Mouse (Mus musculus) CD4-positive helper T cell, adult 2 months (primary cell): ENCODE measurements around the gene Fgfr1op.

Experiments used
- DNase-seq: peaks from one replicate; pipeline ENCODE4 v3.0.0-alpha.2; 2012; ENCODE audit warnings: low read depth, missing footprints, low spot score

The Fgfr1op gene

DNA sequence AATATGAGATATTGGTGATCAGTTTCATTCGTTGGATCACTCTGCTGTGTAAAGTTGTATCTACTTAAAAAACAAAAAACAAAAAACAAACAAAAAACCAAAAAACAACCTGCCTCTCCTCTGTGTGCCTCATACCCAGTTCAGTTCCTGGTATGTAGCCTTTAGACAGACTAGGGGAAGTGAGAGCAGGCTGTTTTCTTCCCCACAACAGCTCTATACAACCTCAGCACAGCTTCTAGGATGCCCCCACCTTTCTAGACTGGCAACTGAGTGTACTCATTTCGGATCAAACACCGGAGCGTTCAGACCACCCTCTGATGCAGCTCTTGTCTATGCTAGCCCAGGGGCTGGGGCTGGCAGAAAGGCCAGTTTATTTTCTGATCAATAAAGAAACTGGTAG, 60.4 kb downstream of the Fgfr1op start:
- DNase-seq = no peak

- no peak for DNase-seq
These were observed 63.3 kb downstream of the Fgfr1op start for GRCm38 (mm10) chr17:8228622-8229021.

- no peak for DNase-seq
These were observed 64.3 kb downstream of the Fgfr1op start for GRCm38 (mm10) chr17:8229607-8230006.

DNA sequence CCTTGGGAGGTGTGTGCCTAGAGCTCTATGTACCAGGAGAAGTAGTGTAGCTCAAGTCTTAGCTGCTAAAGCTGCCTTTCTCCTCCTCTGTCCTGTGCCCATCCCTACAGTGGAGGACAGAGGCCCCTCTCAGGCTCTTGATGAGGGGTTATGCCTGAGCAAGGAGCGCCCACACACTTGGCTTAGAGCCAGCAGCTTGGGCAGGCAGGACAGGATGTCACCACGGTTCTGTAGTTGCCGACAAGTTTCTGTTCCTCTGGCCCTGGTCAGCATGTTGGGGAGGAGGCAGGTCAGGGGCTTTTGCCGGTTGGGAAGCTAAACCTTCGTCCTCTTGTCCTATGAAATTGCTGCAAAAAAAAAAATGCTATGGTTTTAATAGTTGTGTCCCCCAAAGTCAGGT, 66.8 kb downstream of the Fgfr1op start:
- DNase-seq = no peak

- DNase-seq = no peak
These were observed 68.4 kb downstream of the Fgfr1op start for GRCm38 (mm10) chr17:8233618-8234214.

- DNase-seq = no peak
These were observed 69.2 kb downstream of the Fgfr1op start for GRCm38 (mm10) chr17:8234537-8234936.

GRCm38 (mm10) chr17:8235743-8236142, 70.4 kb downstream of the Fgfr1op start, which contains the start of gene Ccr6:
TSS of gene Ccr6 (plus strand) at chr17:8236043.
- no peak for DNase-seq

GRCm38 (mm10) chr17:8238012-8238710, 72.9 kb downstream of the Fgfr1op start:
- DNase-seq = no peak

DNA sequence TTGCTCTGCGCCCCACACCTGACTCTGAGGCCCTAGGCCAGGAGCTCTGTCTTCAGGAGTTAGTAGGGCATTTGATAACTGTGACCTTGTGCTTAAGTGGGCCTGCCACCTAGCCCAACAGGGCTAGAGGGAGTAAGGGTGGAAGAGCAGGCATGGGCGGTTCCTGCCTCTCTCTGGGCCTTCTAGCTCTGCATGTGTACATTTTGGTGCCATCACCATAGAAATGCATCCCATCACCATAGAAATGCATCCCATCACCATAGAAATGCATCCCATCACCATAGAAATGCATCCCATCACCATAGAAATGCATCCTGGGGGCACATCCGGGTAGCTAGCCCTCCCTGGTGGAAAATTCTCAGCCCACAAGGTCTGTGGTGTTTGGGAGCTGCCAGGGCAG, 74.3 kb downstream of the Fgfr1op start:
- no peak for DNase-seq

DNA sequence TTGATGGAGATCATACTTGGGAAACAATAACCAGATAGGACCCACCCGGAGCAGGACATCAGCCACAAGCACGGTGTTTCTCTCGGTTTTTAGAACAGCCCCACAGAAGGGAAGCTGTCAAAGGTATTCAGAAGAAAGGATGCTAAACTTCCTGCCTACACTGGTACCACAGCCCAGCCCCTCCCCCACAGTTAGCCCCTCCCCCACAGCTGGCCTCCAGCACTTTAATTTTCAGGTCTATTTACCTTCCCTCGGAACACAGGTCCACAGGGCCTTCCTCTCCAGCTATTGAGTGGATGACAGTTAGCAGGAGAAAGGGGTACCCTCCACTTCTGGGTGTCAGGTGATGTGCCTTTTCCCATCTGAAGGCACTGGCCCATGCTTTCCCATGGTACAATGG, 75.2 kb downstream of the Fgfr1op start:
- no peak for DNase-seq

DNA sequence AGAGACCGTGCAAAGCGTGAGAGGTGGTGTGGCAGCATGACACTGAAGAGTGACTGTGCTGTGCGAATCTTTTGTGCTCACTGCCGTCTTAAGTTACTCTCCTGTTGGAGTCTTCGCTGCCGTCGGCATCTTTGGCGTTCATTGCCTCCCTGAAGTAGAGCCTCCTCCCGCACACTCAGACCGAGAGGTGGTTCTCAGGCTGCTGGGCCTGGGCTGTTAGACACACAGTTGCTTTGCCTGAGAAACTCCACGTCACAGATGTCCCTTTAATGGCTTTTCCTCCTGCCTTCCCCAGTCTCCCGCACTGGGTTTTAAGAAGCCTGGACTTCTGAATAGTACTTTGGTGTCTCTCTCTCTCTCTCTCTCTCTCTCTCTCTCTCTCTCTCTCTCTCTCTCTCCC, 76.3 kb downstream of the Fgfr1op start:
- DNase-seq = no peak

DNA sequence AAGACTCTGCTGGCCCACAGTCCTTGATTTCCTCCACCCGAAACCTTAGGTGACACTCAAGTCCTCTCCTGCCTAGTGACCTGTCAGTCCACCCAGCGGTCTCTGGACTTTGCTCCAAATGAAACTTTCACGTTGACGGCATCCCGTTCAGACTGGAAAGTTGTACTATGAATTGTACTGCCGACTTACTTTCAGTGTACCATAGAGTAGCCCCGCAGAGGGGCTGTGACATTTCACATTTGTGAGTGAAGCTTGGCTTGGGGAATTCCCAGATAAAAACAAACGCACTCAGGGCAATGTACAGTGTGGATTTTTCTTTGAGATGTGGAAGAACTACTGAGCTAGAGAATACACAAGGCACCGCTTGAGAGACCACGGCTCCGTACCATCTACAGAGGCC, 76.9 kb downstream of the Fgfr1op start:
- no peak for DNase-seq

GRCm38 (mm10) chr17:8244124-8244523, 78.8 kb downstream of the Fgfr1op start:
- DNase-seq = no peak

DNA sequence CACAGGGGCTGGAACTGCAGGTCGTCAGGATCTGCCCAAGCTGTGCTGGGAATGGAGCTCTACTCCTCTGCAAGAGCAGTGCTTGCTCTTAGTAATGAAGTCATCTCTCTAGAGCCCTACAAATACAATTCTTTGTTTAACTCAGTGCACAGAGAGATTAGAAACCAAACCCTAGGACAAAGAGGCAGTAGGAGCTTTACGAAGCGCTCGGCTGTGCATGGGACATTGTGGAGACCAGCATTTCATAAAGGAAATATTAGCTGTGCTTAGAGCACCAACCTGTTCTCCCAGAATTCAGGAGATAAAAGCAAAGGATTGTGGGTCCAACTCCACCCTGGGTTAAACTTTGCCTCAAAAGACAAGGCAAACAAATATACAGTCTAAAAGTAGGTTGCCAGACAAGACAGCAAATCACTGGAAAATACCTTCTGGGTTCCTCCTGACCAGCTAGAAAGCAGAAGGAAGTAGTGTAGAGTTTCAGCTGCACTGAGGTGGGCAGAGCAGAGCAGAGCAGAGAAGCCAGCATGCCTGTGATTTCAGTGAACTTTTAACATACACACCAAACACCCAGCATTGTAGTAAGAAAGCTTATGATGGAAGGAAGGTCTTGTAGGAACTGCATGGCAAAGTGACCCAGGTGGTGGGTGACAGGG, 80.9 kb downstream of the Fgfr1op start:
- DNase-seq = no peak
